Mouse (Mus musculus) embryonic facial prominence, embryonic 13.5 days (tissue): ENCODE data around the gene Fbxo44. TPM values are rescaled to one million over a fixed set of nuclear protein-coding genes. Genes with fewer than 3 reads are reported as not detected.
"Not testable (repeated sequence)": the region's sequence is repeated elsewhere in the genome, so short reads cannot be mapped to it uniquely, and the experiment has no call there.

Experiments used
- ATAC-seq: fragments of 200-750 bp; cut with Nextera tagmentation; 2 replicates; pipeline ENCODE4 v1.8.0; 2017; ENCODE audit warnings: low read depth; ENCODE audit not compliant: insufficient number of reproducible peaks, insufficient read depth, low FRiP score, low TSS enrichment
- H3K27ac ChIP-seq: fragments of 300-500 bp; sonication (generic); 2 replicates; pipeline ENCODE4 v1.5.1; 2015; ENCODE audit warnings: moderate library complexity, mild to moderate bottlenecking, inconsistent platforms
- H3K27me3 ChIP-seq: fragments of 300-500 bp; sonication (generic); 2 replicates; pipeline ENCODE4 v1.6.1; 2015; ENCODE audit warnings: mild to moderate bottlenecking, inconsistent platforms
- H3K36me3 ChIP-seq: fragments of 300-500 bp; sonication (generic); 2 replicates; pipeline ENCODE4 v1.6.1; 2015; ENCODE audit warnings: mild to moderate bottlenecking, inconsistent platforms
- H3K4me1 ChIP-seq: fragments of 300-500 bp; sonication (generic); 2 replicates; pipeline ENCODE4 v1.6.1; 2015; ENCODE audit warnings: inconsistent platforms
- H3K4me2 ChIP-seq: fragments of 300-500 bp; sonication (generic); 2 replicates; pipeline ENCODE4 v1.6.1; 2015; ENCODE audit warnings: moderate library complexity, mild to moderate bottlenecking, inconsistent platforms
- H3K4me3 ChIP-seq: fragments of 300-500 bp; sonication (generic); 2 replicates; pipeline ENCODE4 v1.5.1; 2015; ENCODE audit warnings: mild to moderate bottlenecking, inconsistent platforms
- H3K9ac ChIP-seq: fragments of 300-500 bp; sonication (generic); 2 replicates; pipeline ENCODE4 v1.6.1; 2015; ENCODE audit warnings: mild to moderate bottlenecking, inconsistent platforms
- H3K9me3 ChIP-seq: fragments of 300-500 bp; sonication (generic); 2 replicates; pipeline ENCODE4 v1.6.1; 2016; ENCODE audit warnings: inconsistent platforms
- WGBS: fragments of 180-500 bp; shearing (Covaris S2); methylation state at CpG from one replicate; pipeline ENCODE4 v1.1.7; 2015; ENCODE audit warnings: mixed read lengths; 5-methylcytosine and 5-hydroxymethylcytosine counted together
- polyA plus RNA-seq: library from polyadenylated mRNA; unstranded; fragments of >200 nt; fragmentation: Nextera tagmentation; extraction: Ambion mirVana; gene quantifications from 2 replicates; pipeline ENCODE4 v1.2.1, GENCODE M21; 2015

Gene Fbxo44
- polyA plus RNA-seq, 1 experiment from 2014 or later = 13.5 TPM

- Histone ChIP-seq H3K9me3 (no peaks in the 10 kb centered on the region), H3K27me3 (peaks cover 69% of the 10 kb centered on the region), H3K4me1 (peaks cover 8% of the 10 kb centered on the region), H3K4me3 (no peak overlapping the region), H3K9ac (no peak overlapping the region), H3K27ac (no peak overlapping the region), H3K4me2 (no peak overlapping the region), H3K36me3 (no peaks in the 10 kb centered on the region)
- WGBS = 89% methylated on average over 12 of the region's 12 CpGs
- no peak for ATAC-seq
Observed at GRCm38 (mm10) chr4:148181483-148181882, 21.2 kb upstream of the Fbxo44 start.

DNA sequence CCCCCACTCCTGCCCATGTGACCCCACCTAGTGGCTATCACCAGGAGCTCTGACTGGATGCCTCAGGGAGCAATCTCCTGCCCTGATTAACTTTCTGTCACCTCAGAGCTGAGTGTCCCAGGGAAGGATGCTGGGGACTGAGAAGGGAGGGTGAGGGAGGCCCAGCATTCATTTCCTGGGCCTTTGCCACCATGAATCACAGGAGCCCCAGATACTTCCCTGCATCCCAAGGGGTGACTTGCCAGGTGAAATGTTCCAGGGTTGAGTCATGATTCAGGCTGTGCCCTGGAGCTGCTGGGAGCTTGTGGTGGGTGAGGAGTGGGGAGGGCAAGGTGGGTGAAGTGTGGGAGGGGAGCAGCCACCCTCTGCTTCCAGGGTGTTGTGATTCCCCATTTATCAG lies 17.4 kb upstream of the Fbxo44 start:
- H3K27ac ChIP-seq = no peak overlapping the region
- no peaks in the 10 kb centered on the region for H3K36me3 ChIP-seq
- H3K4me1 ChIP-seq = peaks cover 10% of the 10 kb centered on the region
- H3K4me3 ChIP-seq = no peak overlapping the region
- H3K4me2 ChIP-seq = no peak overlapping the region
- H3K9ac ChIP-seq = no peak overlapping the region
- ATAC-seq = no peak
- no peaks in the 10 kb centered on the region for H3K9me3 ChIP-seq
- H3K27me3 ChIP-seq = peaks cover 89% of the 10 kb centered on the region

DNA sequence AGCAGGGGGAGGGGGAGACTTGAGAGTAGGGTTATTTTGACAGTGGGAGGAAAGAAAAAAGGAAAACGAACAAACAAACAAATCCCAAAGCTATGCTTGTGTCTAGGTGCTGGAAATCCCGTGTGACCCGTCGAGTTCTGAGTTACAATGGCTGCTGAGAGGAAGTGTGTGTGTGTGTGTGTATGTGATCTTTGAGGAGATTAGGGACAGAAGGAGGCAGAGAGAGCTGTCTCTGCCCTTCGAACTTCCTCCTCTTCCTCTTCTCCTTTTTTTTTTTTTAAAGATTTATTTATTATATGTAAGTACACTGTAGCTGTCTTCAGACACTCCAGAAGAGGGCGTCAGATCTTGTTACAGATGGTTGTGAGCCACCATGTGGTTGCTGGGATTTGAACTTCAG lies 16.3 kb upstream of the Fbxo44 start:
- not testable (repeated sequence) for H3K9ac ChIP-seq, ATAC-seq, H3K27ac ChIP-seq, H3K36me3 ChIP-seq, H3K4me2 ChIP-seq, H3K9me3 ChIP-seq, H3K4me3 ChIP-seq
- H3K27me3 ChIP-seq = peaks cover 91% of the 10 kb centered on the region
- peaks cover 10% of the 10 kb centered on the region for H3K4me1 ChIP-seq
- WGBS = 78% methylated on average over 5 of the region's 6 CpGs

DNA sequence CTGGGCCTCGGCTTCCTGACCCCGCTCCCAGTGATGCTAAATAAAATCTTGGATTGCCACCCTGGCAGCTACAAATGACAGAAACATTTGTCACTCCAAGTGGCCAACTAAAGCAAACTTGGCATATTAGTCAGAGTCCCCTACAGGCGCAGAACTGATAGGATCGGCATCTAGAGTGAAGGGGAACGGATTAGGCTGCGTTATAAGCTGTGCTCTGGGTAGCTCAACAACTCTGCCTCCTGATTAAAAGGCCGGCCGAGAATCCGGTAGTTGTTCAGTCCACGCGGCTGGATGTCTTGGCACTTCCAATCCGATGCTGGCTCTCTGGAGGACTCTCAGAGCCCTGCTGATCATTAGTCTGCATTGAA lies 14.2 kb upstream of the Fbxo44 start:
- Histone ChIP-seq H3K27ac (no peak overlapping the region), H3K4me3 (0 out of 2 replicates have a peak overlapping the region, but pooled peaks have one; percentile 8), H3K27me3 (peaks cover 97% of the 10 kb centered on the region), H3K4me2 (peak overlapping the region; percentile 40), H3K9me3 (no peaks in the 10 kb centered on the region), H3K36me3 (no peaks in the 10 kb centered on the region), H3K9ac (no peak overlapping the region), H3K4me1 (peaks cover 10% of the 10 kb centered on the region)
- 7% methylated on average over 12 of the region's 12 CpGs for WGBS
- no peak for ATAC-seq

DNA sequence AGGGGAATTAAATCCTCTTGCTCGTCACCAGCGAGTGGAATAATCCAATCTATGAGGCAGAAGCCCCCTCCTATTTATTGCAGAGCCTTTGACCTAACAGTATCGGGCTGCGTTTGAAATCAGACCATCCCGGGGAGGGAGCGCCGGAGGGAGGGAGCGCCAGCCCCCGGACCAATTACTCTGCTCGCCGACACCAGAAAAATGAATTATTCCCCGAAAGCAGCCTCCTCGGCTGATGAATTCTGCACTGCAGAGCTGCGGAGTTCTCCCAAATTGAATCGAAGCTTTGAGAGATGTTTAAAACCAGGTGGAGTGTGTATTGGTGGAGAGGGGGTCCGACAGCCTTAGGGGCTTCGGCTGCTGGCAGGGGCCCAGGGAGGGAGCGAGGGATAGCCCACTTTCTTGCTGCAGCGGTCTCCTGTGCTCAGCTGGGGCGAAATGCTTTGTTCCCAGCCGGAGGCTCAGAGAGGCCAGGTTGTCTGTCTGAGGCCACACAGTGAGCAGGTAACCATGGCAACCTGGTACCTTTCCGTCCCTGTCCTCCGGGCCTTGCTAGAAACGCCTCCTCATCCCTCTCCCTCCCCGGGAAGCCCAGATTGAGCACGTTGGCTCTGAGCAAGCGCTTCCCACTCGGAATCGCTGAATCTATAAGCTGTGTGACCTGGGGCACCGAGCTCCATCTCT lies 13.7 kb upstream of the Fbxo44 start:
- Histone ChIP-seq H3K27ac (no peak overlapping the region), H3K9ac (no peak overlapping the region), H3K27me3 (peaks cover 95% of the 10 kb centered on the region), H3K4me3 (peak overlapping the region; percentile 8), H3K4me2 (peak overlapping the region; percentile 40), H3K36me3 (no peaks in the 10 kb centered on the region), H3K9me3 (no peaks in the 10 kb centered on the region), H3K4me1 (peaks cover 10% of the 10 kb centered on the region)
- WGBS = under 1% methylated on average over 30 of the region's 30 CpGs
- no peak for ATAC-seq

DNA sequence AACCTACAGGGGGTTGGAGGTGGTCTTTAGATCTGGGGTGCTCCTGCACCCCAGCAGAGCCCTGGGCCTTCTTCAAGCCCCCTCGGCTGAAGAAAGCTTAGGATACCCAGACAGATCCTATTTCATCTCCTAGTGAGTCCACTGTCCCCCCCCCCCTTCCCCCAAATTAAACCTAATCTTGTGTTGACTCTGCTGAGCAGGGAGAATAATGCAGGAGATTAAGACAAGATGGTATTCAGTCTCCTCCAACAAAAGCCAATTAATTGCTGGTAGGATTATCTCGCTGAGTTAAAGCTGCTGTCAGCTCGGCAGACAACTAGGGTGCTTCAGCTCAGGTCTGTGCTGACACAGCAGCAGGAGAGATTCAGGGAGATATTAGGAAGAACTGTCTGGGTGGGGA lies 11.0 kb upstream of the Fbxo44 start:
- ATAC-seq = no peak
- 11% methylated on average over 3 of the region's 3 CpGs for WGBS
- H3K9me3 ChIP-seq = no peaks in the 10 kb centered on the region
- H3K4me2 ChIP-seq = no peak overlapping the region
- H3K4me3 ChIP-seq = no peak overlapping the region
- H3K27ac ChIP-seq = no peak overlapping the region
- no peaks in the 10 kb centered on the region for H3K36me3 ChIP-seq
- H3K9ac ChIP-seq = no peak overlapping the region
- peaks cover 18% of the 10 kb centered on the region for H3K4me1 ChIP-seq
- peaks cover 90% of the 10 kb centered on the region for H3K27me3 ChIP-seq

GRCm38 (mm10) chr4:148170842-148171241 lies 10.6 kb upstream of the Fbxo44 start:
- peaks cover 22% of the 10 kb centered on the region for H3K4me1 ChIP-seq
- no peak for ATAC-seq
- no peaks in the 10 kb centered on the region for H3K9me3 ChIP-seq
- H3K9ac ChIP-seq = no peak overlapping the region
- H3K27me3 ChIP-seq = peaks cover 90% of the 10 kb centered on the region
- H3K4me3 ChIP-seq = no peak overlapping the region
- no peak overlapping the region for H3K4me2 ChIP-seq
- H3K36me3 ChIP-seq = no peaks in the 10 kb centered on the region
- H3K27ac ChIP-seq = no peak overlapping the region
- WGBS = 1% methylated on average over 2 of the region's 2 CpGs

- Histone ChIP-seq H3K4me2 (no peak overlapping the region), H3K9ac (0 out of 2 replicates have a peak overlapping the region, but pooled peaks have one; percentile 32), H3K4me1 (peaks cover 25% of the 10 kb centered on the region), H3K9me3 (no peaks in the 10 kb centered on the region), H3K4me3 (no peak overlapping the region), H3K27ac (no peak overlapping the region), H3K36me3 (no peaks in the 10 kb centered on the region), H3K27me3 (peaks cover 90% of the 10 kb centered on the region)
- WGBS = 23% methylated on average over 15 of the region's 15 CpGs
- no peak for ATAC-seq
Observed at GRCm38 (mm10) chr4:148169586-148169985, 9.3 kb upstream of the Fbxo44 start.

DNA sequence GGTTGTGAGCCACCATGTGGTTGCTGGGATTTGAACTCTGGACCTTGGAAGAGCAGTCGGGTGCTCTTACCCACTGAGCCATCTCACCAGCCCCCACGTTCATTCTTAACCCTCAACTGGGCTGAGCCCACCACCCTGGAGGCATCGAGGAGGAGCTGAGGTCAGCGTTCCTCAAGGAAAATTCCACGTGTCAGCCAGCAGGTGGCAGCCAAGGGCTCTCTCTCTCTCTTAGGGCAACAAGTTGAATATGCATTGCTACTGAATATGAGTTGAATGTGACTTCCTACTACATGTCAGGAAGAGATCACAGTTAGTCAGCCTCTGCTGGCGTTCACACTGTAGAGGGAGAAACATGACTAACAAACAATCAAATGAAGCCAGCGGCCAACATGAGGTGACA lies 8.0 kb upstream of the Fbxo44 start:
- Histone ChIP-seq H3K9ac (no peak overlapping the region), H3K4me2 (no peak overlapping the region), H3K4me1 (peaks cover 26% of the 10 kb centered on the region), H3K4me3 (no peak overlapping the region), H3K27me3 (peaks cover 90% of the 10 kb centered on the region), H3K36me3 (no peaks in the 10 kb centered on the region), H3K27ac (no peak overlapping the region), H3K9me3 (no peaks in the 10 kb centered on the region)
- WGBS = 23% methylated on average over 7 of the region's 7 CpGs
- no peak for ATAC-seq

GRCm38 (mm10) chr4:148166986-148167385 lies 6.7 kb upstream of the Fbxo44 start:
- ATAC-seq = no peak
- Histone ChIP-seq H3K4me1 (peaks cover 26% of the 10 kb centered on the region), H3K27ac (no peak overlapping the region), H3K4me3 (0 out of 2 replicates have a peak overlapping the region, but pooled peaks have one; percentile 3), H3K9ac (peak overlapping the region; percentile 33; the same call in 1 of the 2 replicates), H3K4me2 (peak overlapping the region; percentile 41), H3K9me3 (no peaks in the 10 kb centered on the region), H3K36me3 (no peaks in the 10 kb centered on the region), H3K27me3 (peaks cover 90% of the 10 kb centered on the region)
- 16% methylated on average over 3 of the region's 4 CpGs for WGBS

- no peaks in the 10 kb centered on the region for H3K36me3 ChIP-seq
- H3K27me3 ChIP-seq = peaks cover 90% of the 10 kb centered on the region
- H3K9ac ChIP-seq = peak overlapping the region; percentile 33; the same call in 1 of the 2 replicates
- 0 out of 2 replicates have a peak overlapping the region, but pooled peaks have one; percentile 3 for H3K4me3 ChIP-seq
- ATAC-seq = no peak
- H3K27ac ChIP-seq = no peak overlapping the region
- H3K4me1 ChIP-seq = peaks cover 26% of the 10 kb centered on the region
- WGBS = 3% methylated on average over 10 of the region's 10 CpGs
- no peaks in the 10 kb centered on the region for H3K9me3 ChIP-seq
- H3K4me2 ChIP-seq = peak overlapping the region; percentile 41
Observed at GRCm38 (mm10) chr4:148166431-148166830, 6.1 kb upstream of the Fbxo44 start.

DNA sequence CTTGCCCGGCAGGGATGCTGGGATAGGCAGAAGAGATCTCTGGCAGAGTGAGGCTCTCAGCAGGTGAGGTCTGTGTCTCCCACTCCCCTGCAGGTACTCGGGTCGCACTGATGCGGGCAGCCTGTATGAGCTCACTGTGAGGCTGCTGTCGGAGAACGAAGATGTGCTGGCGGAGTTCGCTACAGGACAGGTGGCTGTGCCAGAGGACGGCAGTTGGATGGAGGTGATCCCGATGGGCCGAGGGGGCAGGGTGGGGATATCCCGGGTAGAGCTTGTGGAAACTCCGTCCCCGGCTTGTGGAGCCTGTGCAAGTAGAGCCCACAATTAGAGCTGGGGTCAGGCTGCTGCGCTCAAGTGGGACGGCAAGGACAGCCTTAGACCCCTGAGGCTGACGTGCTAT lies 5.3 kb upstream of the Fbxo44 start:
- peaks cover 92% of the 10 kb centered on the region for H3K27me3 ChIP-seq
- H3K4me1 ChIP-seq = peaks cover 35% of the 10 kb centered on the region
- H3K27ac ChIP-seq = no peak overlapping the region
- H3K36me3 ChIP-seq = no peaks in the 10 kb centered on the region
- 3% methylated on average over 17 of the region's 17 CpGs for WGBS
- no peak overlapping the region for H3K4me2 ChIP-seq
- ATAC-seq = no peak
- H3K9ac ChIP-seq = no peak overlapping the region
- H3K4me3 ChIP-seq = no peak overlapping the region
- no peaks in the 10 kb centered on the region for H3K9me3 ChIP-seq
